Mouse (Mus musculus) urinary bladder, adult 18-20 months (tissue): ENCODE measurements around the gene 4922502D21Rik.

ENCODE experiments used
- DNase-seq, 2 experiments: peaks; one replicate each; pipeline ENCODE4 v3.0.0; 2022; ENCODE audit warnings: low spot score in 2 of 2, mixed read lengths in 2 of 2

4922502D21Rik gene

GRCm38 (mm10) chr6:129312499-129312898 lies 19.1 kb downstream of the 4922502D21Rik start:
- no peak for DNase-seq

- DNase-seq: no peak
Measured at GRCm38 (mm10) chr6:129304180-129304579, 27.4 kb downstream of the 4922502D21Rik start.

- DNase-seq: no peak
Measured at GRCm38 (mm10) chr6:129288708-129289107, 42.9 kb downstream of the 4922502D21Rik start.

- DNase-seq: no peak
Measured at GRCm38 (mm10) chr6:129284384-129285104, 47.1 kb downstream of the 4922502D21Rik start.

- no peak for DNase-seq
Measured at GRCm38 (mm10) chr6:129283271-129283670, 48.3 kb downstream of the 4922502D21Rik start.

GRCm38 (mm10) chr6:129276483-129276882 lies 55.1 kb downstream of the 4922502D21Rik start:
- DNase-seq: no peak

- DNase-seq: no peak
Measured at GRCm38 (mm10) chr6:129275624-129276203, 55.9 kb downstream of the 4922502D21Rik start.

- DNase-seq: no peak
Measured at GRCm38 (mm10) chr6:129275220-129275619, 56.4 kb downstream of the 4922502D21Rik start, which contains the start of gene Cd69. Gene Cd69, minus strand, starts transcription at chr6:129275436.

- DNase-seq: no peak
Measured at GRCm38 (mm10) chr6:129274476-129274875, 57.1 kb downstream of the 4922502D21Rik start.

GRCm38 (mm10) chr6:129273662-129274061 lies 57.9 kb downstream of the 4922502D21Rik start:
- DNase-seq: no peak
